Mouse (Mus musculus) heart, postnatal 0 days (tissue): Measurements from ENCODE around the gene Gpsm1. TPM values are rescaled to one million over a fixed set of nuclear protein-coding genes. Genes with fewer than 3 reads are reported as not detected.

Source experiments
- ATAC-seq: fragments of 200-750 bp; cut with Nextera tagmentation; 2 replicates; pipeline ENCODE4 v1.8.0; 2017; ENCODE audit warnings: low read depth, moderate number of reproducible peaks, moderate library complexity; ENCODE audit not compliant: insufficient read depth
- DNase-seq: peaks from one replicate; pipeline ENCODE4 v3.0.0-alpha.2; 2016; ENCODE audit warnings: low spot score
- H3K27ac ChIP-seq: fragments of 300-500 bp; sonication (generic); 2 replicates; pipeline ENCODE4 v1.5.1; 2014; ENCODE audit warnings: low read depth, mild to moderate bottlenecking
- H3K27me3 ChIP-seq: fragments of 300-500 bp; sonication (generic); 2 replicates; pipeline ENCODE4 v1.6.1; 2014; ENCODE audit warnings: low read length, mixed read lengths; ENCODE audit not compliant: control insufficient read depth, insufficient read depth
- H3K36me3 ChIP-seq: fragments of 300-500 bp; sonication (generic); replicated peaks from 2 replicates; pipeline ENCODE4 v1.6.1; 2014; ENCODE audit warnings: low read length, mixed read lengths; ENCODE audit not compliant: control insufficient read depth, insufficient read depth
- H3K4me1 ChIP-seq: fragments of 300-500 bp; sonication (generic); 2 replicates; pipeline ENCODE4 v1.6.1; 2014; ENCODE audit warnings: antibody characterized with exemption; ENCODE audit not compliant: control insufficient read depth, insufficient read depth
- H3K4me2 ChIP-seq: fragments of 300-500 bp; sonication (generic); 2 replicates; pipeline ENCODE4 v1.6.1; 2014; ENCODE audit warnings: low read depth, mild to moderate bottlenecking, low read length, moderate library complexity
- H3K4me3 ChIP-seq: fragments of 300-500 bp; sonication (generic); 2 replicates; pipeline ENCODE4 v1.5.1; 2014; ENCODE audit warnings: low read depth, low read length
- H3K9ac ChIP-seq: fragments of 300-500 bp; sonication (generic); replicated peaks from 2 replicates; pipeline ENCODE4 v1.6.1; 2014; ENCODE audit warnings: low read depth, low read length, mixed read lengths
- H3K9me3 ChIP-seq: fragments of 300-500 bp; sonication (generic); replicated peaks from 2 replicates; pipeline ENCODE4 v1.6.1; 2016; ENCODE audit warnings: low read length; ENCODE audit not compliant: control insufficient read depth
- CTCF ChIP-seq: IDR thresholded peaks from 2 replicates; pipeline ENCODE4 v1.5.1; 2016; ENCODE audit warnings: antibody characterized with exemption, control low read depth, low read depth
- EP300 ChIP-seq: IDR thresholded peaks from 2 replicates; pipeline ENCODE4 v1.6.1; 2016; ENCODE audit warnings: antibody characterized with exemption, low read depth
- WGBS: fragments of 180-500 bp; shearing (Covaris S2); extraction: QIAGEN DNeasy Blood & Tissue Kit; methylation state at CpG from one replicate; pipeline ENCODE4 v1.1.7; 2014; 5-methylcytosine and 5-hydroxymethylcytosine counted together
- polyA plus RNA-seq: library from polyadenylated mRNA; unstranded; fragments of >200 nt; fragmentation: Nextera tagmentation; extraction: Ambion mirVana; gene quantifications from 2 replicates; pipeline ENCODE4 v1.2.1, GENCODE M21; 2015
- total RNA-seq: library from RNA; depleted of rRNA; stranded (reverse); fragments of >200 nt; gene quantifications from 2 replicates; pipeline ENCODE4 v1.2.3, GENCODE M21; 2014; ENCODE audit warnings: low replicate concordance

Gpsm1 gene
- total and polyA plus RNA-seq, 2 experiments from 2014 or later: 146 to 577 TPM

GRCm38 (mm10) chr2:26298208-26298855 is 17.0 kb upstream of the Gpsm1 start:
- DNase-seq: peak; percentile 41
- Histone ChIP-seq H3K4me1 (peaks cover 19% of the 10 kb centered on the region; the same call in 1 of the 2 replicates), H3K27ac (no peak overlapping the region), H3K4me2 (peak overlapping the region; percentile 49), H3K9ac (no peak overlapping the region), H3K9me3 (no peaks in the 10 kb centered on the region), H3K36me3 (no peaks in the 10 kb centered on the region), H3K4me3 (no peak overlapping the region), H3K27me3 (no peaks in the 10 kb centered on the region)
- peak; percentile 72 for ATAC-seq
- 1% methylated on average over 10 of the region's 10 CpGs for WGBS
- TF ChIP-seq CTCF (peak; percentile 12; the same call in 1 of the 2 replicates), EP300 (no peak)

- no peak overlapping the region for H3K27ac ChIP-seq
- DNase-seq: no peak
- no peak overlapping the region for H3K9ac ChIP-seq
These were observed 16.5 kb upstream of the Gpsm1 start for GRCm38 (mm10) chr2:26298856-26299230.

GRCm38 (mm10) chr2:26299336-26299735 is 16.0 kb upstream of the Gpsm1 start:
- Histone ChIP-seq H3K27me3 (no peaks in the 10 kb centered on the region), H3K4me3 (no peak overlapping the region), H3K27ac (no peak overlapping the region), H3K9ac (no peak overlapping the region), H3K4me1 (peaks cover 19% of the 10 kb centered on the region; the same call in 1 of the 2 replicates), H3K4me2 (no peak overlapping the region), H3K36me3 (no peaks in the 10 kb centered on the region), H3K9me3 (no peaks in the 10 kb centered on the region)
- WGBS: 55% methylated on average over 7 of the region's 7 CpGs
- TF ChIP-seq EP300: no peak
- TF ChIP-seq CTCF: no peak
- no peak for ATAC-seq
- DNase-seq: no peak

More at GRCm38 (mm10) chr2:26298856-26299230, 16.5 kb upstream of the Gpsm1 start:
- 36% methylated on average over 4 of the region's 4 CpGs for WGBS
- Histone ChIP-seq H3K9me3 (no peaks in the 10 kb centered on the region), H3K4me3 (no peak overlapping the region), H3K4me1 (peaks cover 19% of the 10 kb centered on the region; the same call in 1 of the 2 replicates), H3K36me3 (no peaks in the 10 kb centered on the region), H3K27me3 (no peaks in the 10 kb centered on the region), H3K4me2 (no peak overlapping the region)
- TF ChIP-seq CTCF (no peak), EP300 (no peak)
- no peak for ATAC-seq

- H3K9me3 ChIP-seq: no peaks in the 10 kb centered on the region
- TF ChIP-seq CTCF: no peak
- TF ChIP-seq EP300: no peak
- H3K27me3 ChIP-seq: no peaks in the 10 kb centered on the region
- H3K36me3 ChIP-seq: no peaks in the 10 kb centered on the region
- peak; percentile 27 for ATAC-seq
- peak overlapping the region; percentile 44; the same call in 1 of the 2 replicates for H3K27ac ChIP-seq
- 21% methylated on average over 5 of the region's 5 CpGs for WGBS
- no peak overlapping the region for H3K9ac ChIP-seq
- DNase-seq: peak; percentile 35
- H3K4me1 ChIP-seq: peaks cover 19% of the 10 kb centered on the region; the same call in 1 of the 2 replicates
- no peak overlapping the region for H3K4me2 ChIP-seq
- H3K4me3 ChIP-seq: no peak overlapping the region
These were observed 15.0 kb upstream of the Gpsm1 start for GRCm38 (mm10) chr2:26300161-26300807.

DNA sequence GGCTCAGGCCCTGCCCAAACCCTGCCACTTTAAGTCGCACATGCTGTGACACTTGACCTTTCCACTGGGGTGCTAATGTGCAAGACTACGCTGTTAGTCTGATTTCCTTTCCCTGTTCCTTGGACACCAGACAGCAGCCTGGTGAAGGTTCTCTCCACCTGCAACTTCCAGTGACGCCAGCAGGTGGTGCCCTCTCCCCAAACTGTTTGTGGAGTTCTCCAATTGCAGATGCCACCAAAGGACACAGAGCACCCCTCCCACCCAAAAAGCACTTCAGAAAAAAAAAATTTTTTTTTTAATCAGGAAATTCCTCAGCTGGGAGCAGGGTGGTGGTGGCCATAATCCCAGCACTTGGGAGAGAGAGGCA is 14.5 kb upstream of the Gpsm1 start:
- no peak overlapping the region for H3K4me2 ChIP-seq
- H3K9ac ChIP-seq: no peak overlapping the region
- H3K9me3 ChIP-seq: no peaks in the 10 kb centered on the region
- TF ChIP-seq CTCF (peak; percentile 91), EP300 (no peak)
- peaks cover 19% of the 10 kb centered on the region; the same call in 1 of the 2 replicates for H3K4me1 ChIP-seq
- H3K27me3 ChIP-seq: no peaks in the 10 kb centered on the region
- H3K4me3 ChIP-seq: no peak overlapping the region
- 0% methylated on average over 3 of the region's 3 CpGs for WGBS
- peak overlapping the region; percentile 44; the same call in 1 of the 2 replicates for H3K27ac ChIP-seq
- H3K36me3 ChIP-seq: no peaks in the 10 kb centered on the region
- ATAC-seq (peak; percentile 19), DNase-seq (peak; percentile 73)
